Mouse (Mus musculus) myocyte (in vitro differentiated cells): Measurements from ENCODE around the gene Glb1. TPM values are rescaled to one million over a fixed set of nuclear protein-coding genes. Genes with fewer than 3 reads are reported as not detected.
A peak's percentile ranks its signal among the peaks of the same experiment; 100 is the strongest.

Experiments
- H3K27me3 ChIP-seq: one replicate; pipeline ENCODE4 v1.6.1; 2011; ENCODE audit not compliant: control insufficient read depth, insufficient read depth, insufficient read length
- H3K36me3 ChIP-seq: one replicate; pipeline ENCODE4 v1.6.1; 2011; ENCODE audit not compliant: control insufficient read depth, insufficient read depth
- H3K4me2 ChIP-seq: one replicate; pipeline ENCODE4 v1.6.1; 2011; ENCODE audit warnings: low read depth, control low read depth
- H3K4me3 ChIP-seq: one replicate; pipeline ENCODE4 v1.5.1; 2011; ENCODE audit warnings: mild to moderate bottlenecking, control low read depth, moderate library complexity
- H3K79me2 ChIP-seq: one replicate; pipeline ENCODE4 v1.6.1; 2011; ENCODE audit not compliant: control insufficient read depth, insufficient read depth
- H3ac ChIP-seq: one replicate; pipeline ENCODE4 v1.6.1; 2011; ENCODE audit not compliant: control insufficient read depth, insufficient read length
- CEBPB ChIP-seq: IDR thresholded peaks from 2 replicates; pipeline ENCODE4 v1.6.1; 2011; ENCODE audit warnings: mild to moderate bottlenecking, moderate library complexity; ENCODE audit not compliant: poor library complexity, insufficient read depth, severe bottlenecking
- E2F4 ChIP-seq: IDR thresholded peaks from one replicate; pipeline ENCODE4 v1.6.1; 2011; ENCODE audit warnings: mild to moderate bottlenecking, control low read depth, moderate library complexity; ENCODE audit not compliant: insufficient read depth
- MAX ChIP-seq: IDR thresholded peaks from one replicate; pipeline ENCODE4 v1.6.1; 2011; ENCODE audit warnings: low read depth, mild to moderate bottlenecking, control low read depth
- MYOD1 ChIP-seq, 3 experiments: IDR thresholded peaks; one replicate each; pipeline ENCODE4 v1.6.1; 2011; ENCODE audit warnings: control low read depth in 2 of 3, low read depth in 2 of 3, mild to moderate bottlenecking in 2 of 3, moderate library complexity in 1 of 3; ENCODE audit not compliant: insufficient read length in 2 of 3, control insufficient read depth in 1 of 3
- MYOG ChIP-seq, 3 experiments: IDR thresholded peaks; one replicate each; pipeline ENCODE4 v1.6.1; 2011; ENCODE audit warnings: control low read depth in 2 of 3, low read depth in 2 of 3, mild to moderate bottlenecking in 2 of 3; ENCODE audit not compliant: insufficient read length in 2 of 3, control insufficient read depth in 1 of 3, insufficient read depth in 1 of 3
- POLR2A ChIP-seq: IDR thresholded peaks from one replicate; pipeline ENCODE4 v1.6.1; 2011; ENCODE audit warnings: low read depth, mild to moderate bottlenecking, control low read depth, moderate library complexity; ENCODE audit not compliant: insufficient read length
- POLR2AphosphoS2 ChIP-seq: IDR thresholded peaks from one replicate; pipeline ENCODE4 v1.6.1; 2011; ENCODE audit warnings: low read depth, control low read depth; ENCODE audit not compliant: insufficient read length
- REST ChIP-seq: IDR thresholded peaks from one replicate; pipeline ENCODE4 v1.6.1; 2011; ENCODE audit warnings: mild to moderate bottlenecking, control low read depth, moderate library complexity; ENCODE audit not compliant: insufficient read depth, insufficient read length
- SRF ChIP-seq: IDR thresholded peaks from one replicate; pipeline ENCODE4 v1.6.1; 2011; ENCODE audit warnings: low read depth; ENCODE audit not compliant: control insufficient read depth, insufficient read length
- TCF12 ChIP-seq: IDR thresholded peaks from one replicate; pipeline ENCODE4 v1.6.1; 2011; ENCODE audit warnings: mild to moderate bottlenecking, control low read depth; ENCODE audit not compliant: poor library complexity, insufficient read depth, severe bottlenecking
- TCF3 ChIP-seq: IDR thresholded peaks from one replicate; pipeline ENCODE4 v1.6.1; 2011; ENCODE audit warnings: low read depth, control low read depth; ENCODE audit not compliant: insufficient read length
- USF1 ChIP-seq: IDR thresholded peaks from one replicate; pipeline ENCODE4 v1.6.1; 2011; ENCODE audit warnings: low read depth, mild to moderate bottlenecking, control low read depth, moderate library complexity
- polyA plus RNA-seq: library from polyadenylated mRNA; unstranded; fragments of >200 nt; fragmentation: generic; extraction: Trizol; gene quantifications from one replicate; pipeline ENCODE4 v1.2.1, GENCODE M21; 2012; ENCODE audit warnings: missing spikeins

The Glb1 gene
- polyA plus RNA-seq, 1 experiment, result 30.1 TPM

GRCm38 (mm10) chr9:114395258-114395657 is 5.6 kb upstream of the Glb1 start:
- Histone ChIP-seq H3K4me2 (no peak overlapping the region), H3K27me3 (no peaks in the 10 kb centered on the region), H3K36me3 (no peaks in the 10 kb centered on the region), H3K79me2 (no peaks in the 10 kb centered on the region), H3K4me3 (no peak overlapping the region), H3ac (no peak overlapping the region)
- TF ChIP-seq POLR2AphosphoS2, result no peak
- no peak for TF ChIP-seq MYOG (IDR thresholded peaks at IDR 0.05; ENCODE audit: control insufficient read depth in 1 of 3, insufficient read depth in 1 of 3, insufficient read length in 2 of 3, low read depth in 2 of 3)
- TF ChIP-seq SRF, result no peak
- TF ChIP-seq POLR2A, result no peak
- no peak for TF ChIP-seq MAX
- no peak for TF ChIP-seq USF1
- TF ChIP-seq REST, result no peak

- H3ac ChIP-seq, result no peak overlapping the region
- H3K79me2 ChIP-seq, result peaks cover 14% of the 10 kb centered on the region
- no peaks in the 10 kb centered on the region for H3K27me3 ChIP-seq
- no peak overlapping the region for H3K4me3 ChIP-seq
- H3K4me2 ChIP-seq, result no peak overlapping the region
- H3K36me3 ChIP-seq, result no peaks in the 10 kb centered on the region
- TF ChIP-seq MYOG (IDR thresholded peaks at IDR 0.05; ENCODE audit: control insufficient read depth in 1 of 3, insufficient read depth in 1 of 3, insufficient read length in 2 of 3, low read depth in 2 of 3) (no peak), TCF12 (no peak), TCF3 (no peak), REST (no peak), E2F4 (no peak), USF1 (no peak), CEBPB (no peak), SRF (no peak), POLR2A (no peak), POLR2AphosphoS2 (no peak), MYOD1 (IDR thresholded peaks at IDR 0.05; ENCODE audit: control insufficient read depth in 1 of 3, insufficient read length in 2 of 3, low read depth in 2 of 3) (no peak), MAX (no peak)
Observed at GRCm38 (mm10) chr9:114399680-114400079, 1.2 kb upstream of the Glb1 start.

GRCm38 (mm10) chr9:114400588-114400948 is 308 bp upstream of the Glb1 start:
- Histone ChIP-seq H3K4me3 (peak overlapping the region; percentile 55), H3K27me3 (no peaks in the 10 kb centered on the region), H3K4me2 (peak overlapping the region; percentile 84), H3ac (peak overlapping the region; percentile 49), H3K79me2 (peaks cover 14% of the 10 kb centered on the region), H3K36me3 (no peaks in the 10 kb centered on the region)
- TF ChIP-seq CEBPB (no peak), SRF (no peak), E2F4 (no peak), TCF12 (no peak), MAX (no peak), MYOD1 (IDR thresholded peaks at IDR 0.05; ENCODE audit: control insufficient read depth in 1 of 3, insufficient read length in 2 of 3, low read depth in 2 of 3) (no peak), REST (no peak)

GRCm38 (mm10) chr9:114401685-114402080 is 807 bp downstream of the Glb1 start:
- Histone ChIP-seq H3K4me2 (peak overlapping the region; percentile 84), H3K36me3 (no peaks in the 10 kb centered on the region), H3K79me2 (peaks cover 14% of the 10 kb centered on the region), H3K4me3 (peak overlapping the region; percentile 55), H3ac (peak overlapping the region; percentile 49), H3K27me3 (no peaks in the 10 kb centered on the region)
- no peak for TF ChIP-seq CEBPB
- peak in 1 of 3 experiments; percentile 6 for TF ChIP-seq MYOD1 (IDR thresholded peaks at IDR 0.05; ENCODE audit: control insufficient read depth in 1 of 3, insufficient read length in 2 of 3, low read depth in 2 of 3)

GRCm38 (mm10) chr9:114407676-114408075 is 6.8 kb downstream of the Glb1 start:
- Histone ChIP-seq H3K27me3 (no peaks in the 10 kb centered on the region), H3K36me3 (peaks cover 6% of the 10 kb centered on the region), H3K4me2 (no peak overlapping the region), H3ac (no peak overlapping the region), H3K4me3 (no peak overlapping the region), H3K79me2 (peaks cover 13% of the 10 kb centered on the region)
- TF ChIP-seq MYOG (IDR thresholded peaks at IDR 0.05; ENCODE audit: control insufficient read depth in 1 of 3, insufficient read depth in 1 of 3, insufficient read length in 2 of 3, low read depth in 2 of 3), result no peak
- TF ChIP-seq POLR2AphosphoS2, result no peak
- TF ChIP-seq USF1, result no peak
- TF ChIP-seq MAX, result no peak
- TF ChIP-seq MYOD1 (IDR thresholded peaks at IDR 0.05; ENCODE audit: control insufficient read depth in 1 of 3, insufficient read length in 2 of 3, low read depth in 2 of 3), result no peak
- TF ChIP-seq TCF3, result no peak
- no peak for TF ChIP-seq E2F4
- TF ChIP-seq POLR2A, result no peak
- TF ChIP-seq SRF, result no peak
- TF ChIP-seq TCF12, result no peak
- TF ChIP-seq REST, result no peak
- no peak for TF ChIP-seq CEBPB
